Mouse (Mus musculus) cortical plate, adult 2 months (tissue): ENCODE measurements at regions not wholly inside any gene's neighbourhood (a gene's known extent, or its start where the extent isn't known, plus 50 kb on each side); places are given as distances from the start of the nearest gene placed in this dataset.

ENCODE experiments used
- H3K27ac ChIP-seq: fragments of 200-500 bp; 2 replicates; pipeline ENCODE4 v1.5.1; 2012; ENCODE audit warnings: low read length, control low read depth, inconsistent platforms; ENCODE audit not compliant: insufficient read depth
- H3K4me1 ChIP-seq: fragments of 200-500 bp; 2 replicates; pipeline ENCODE4 v1.6.1; 2011; ENCODE audit warnings: low read length; ENCODE audit not compliant: control insufficient read depth, insufficient read depth
- H3K4me3 ChIP-seq: fragments of 200-500 bp; 2 replicates; pipeline ENCODE4 v1.5.1; 2011; ENCODE audit warnings: mild to moderate bottlenecking, low read length, control low read depth; ENCODE audit not compliant: insufficient read depth
- CTCF ChIP-seq: fragments of 200-500 bp; IDR thresholded peaks from 2 replicates; pipeline ENCODE4 v1.5.1; 2011; ENCODE audit warnings: mild to moderate bottlenecking, control low read depth, low read length; ENCODE audit not compliant: insufficient read depth; ENCODE audit errors: extremely low read depth
- POLR2A ChIP-seq: fragments of 200-500 bp; IDR thresholded peaks from 2 replicates; pipeline ENCODE4 v1.6.1; 2011; ENCODE audit warnings: mild to moderate bottlenecking, low read length, control low read depth; ENCODE audit not compliant: insufficient read depth; ENCODE audit errors: extremely low read depth

DNA sequence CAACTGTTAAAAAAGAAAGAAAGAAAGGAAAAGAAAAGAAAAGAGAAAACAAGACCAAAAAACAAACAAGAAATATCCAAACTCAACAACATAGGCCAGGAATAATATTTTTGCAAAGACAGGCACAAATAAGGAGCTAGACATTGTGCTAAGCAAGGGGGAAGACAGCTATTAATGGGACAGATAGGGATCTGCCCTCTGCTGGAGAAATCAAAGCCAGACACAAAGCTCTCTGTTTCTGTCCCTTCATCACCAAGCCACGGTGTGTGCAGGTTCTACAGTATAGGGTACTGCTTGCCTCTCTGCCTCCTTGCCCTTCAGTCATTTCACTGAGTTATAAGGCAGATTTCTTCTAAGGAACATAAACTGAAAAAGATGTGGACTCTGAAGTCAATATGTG, 57.8 kb upstream of the Chchd3 start:
- no peaks in the 10 kb centered on the region for H3K4me1 ChIP-seq
- TF ChIP-seq POLR2A (no peak), CTCF (0 out of 2 replicates have a peak, but pooled peaks have one; percentile 8)
- H3K27ac ChIP-seq, result no peak overlapping the region
- H3K4me3 ChIP-seq, result no peak overlapping the region

DNA sequence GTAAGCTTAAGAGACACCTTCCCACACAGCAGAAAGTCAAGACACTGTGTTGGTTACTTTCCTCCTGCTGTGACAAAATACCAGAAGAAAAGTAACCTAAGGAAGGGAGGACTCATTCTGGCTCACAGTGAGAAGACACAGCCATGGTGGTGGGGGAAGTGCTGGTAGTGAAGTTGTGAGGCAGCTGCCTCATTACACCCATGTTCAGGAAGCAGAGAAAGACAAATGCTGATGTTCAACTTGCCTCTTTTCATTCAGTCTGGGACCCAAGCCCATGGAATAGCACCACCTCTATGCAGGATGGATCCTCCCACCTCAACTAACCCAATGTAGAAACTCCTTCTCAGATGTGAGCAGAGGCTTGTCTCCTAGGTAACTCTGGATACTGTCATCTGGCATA, 60.5 kb upstream of the Chchd3 start:
- Histone ChIP-seq H3K27ac (no peak overlapping the region), H3K4me3 (no peak overlapping the region), H3K4me1 (no peaks in the 10 kb centered on the region)
- TF ChIP-seq CTCF (no peak), POLR2A (no peak)

DNA sequence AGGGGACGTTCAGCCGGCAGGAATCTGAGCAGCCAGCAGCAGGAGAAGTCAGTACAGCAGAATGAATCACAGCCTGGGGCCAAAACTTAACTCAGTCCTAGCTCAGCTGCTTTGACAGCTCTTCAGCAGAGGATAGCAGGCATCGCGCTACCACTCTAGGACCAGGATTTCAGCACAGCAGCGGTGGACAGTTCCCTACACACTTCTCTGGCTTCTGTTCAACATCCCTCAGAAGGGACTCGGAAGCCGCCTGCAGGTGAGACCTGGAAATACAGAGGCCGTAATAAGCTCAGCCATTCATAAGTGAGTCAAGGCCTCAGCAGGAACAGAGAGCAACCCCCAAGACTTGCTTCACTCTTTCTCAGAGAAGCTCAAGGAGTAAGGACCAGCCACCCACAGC, 66.5 kb upstream of the Chchd3 start:
- no peak overlapping the region for H3K27ac ChIP-seq
- H3K4me1 ChIP-seq, result no peaks in the 10 kb centered on the region
- H3K4me3 ChIP-seq, result no peak overlapping the region
- TF ChIP-seq POLR2A (no peak), CTCF (peak; percentile 60)

DNA sequence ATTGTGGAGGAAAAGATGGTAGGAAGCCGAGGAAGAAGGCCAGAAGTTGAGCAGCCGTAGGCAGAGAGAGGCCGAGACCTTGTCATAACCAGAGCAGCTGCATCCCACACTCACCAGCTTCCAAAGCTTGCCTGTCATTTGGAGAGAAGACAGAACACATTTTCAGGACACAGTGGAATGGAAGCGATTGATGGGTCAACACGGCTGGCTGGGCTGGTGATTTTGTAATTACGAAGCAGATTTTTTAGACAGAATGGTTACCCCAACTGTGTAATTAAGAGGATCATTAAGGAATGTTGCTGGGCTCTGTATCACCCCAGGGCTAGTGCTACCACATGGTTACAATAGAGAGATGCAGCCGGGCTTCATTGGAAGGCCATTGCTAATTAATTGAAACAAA, 76.8 kb upstream of the Chchd3 start:
- H3K4me3 ChIP-seq, result no peak overlapping the region
- no peaks in the 10 kb centered on the region for H3K4me1 ChIP-seq
- TF ChIP-seq POLR2A, result no peak
- TF ChIP-seq CTCF, result no peak
- H3K27ac ChIP-seq, result no peak overlapping the region

DNA sequence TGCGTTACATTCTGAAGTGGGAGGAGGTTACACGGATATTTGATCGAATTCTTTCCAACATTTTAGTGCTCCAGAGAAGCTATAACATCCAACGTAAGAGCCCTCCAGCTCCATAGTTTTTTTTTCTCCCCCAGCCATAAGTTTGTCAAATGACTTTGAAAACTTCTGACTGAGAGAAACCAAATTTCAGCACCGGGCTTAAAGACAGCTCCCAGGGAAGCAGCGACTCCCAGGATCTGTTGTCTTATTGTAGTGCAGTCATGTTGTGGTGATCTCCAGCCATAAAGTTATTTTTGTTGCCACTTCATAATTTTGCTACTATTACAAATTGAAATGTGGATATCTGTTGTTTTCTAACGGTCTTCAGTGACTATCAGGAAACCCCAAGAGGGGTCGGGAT, 77.8 kb upstream of the Chchd3 start:
- H3K27ac ChIP-seq, result no peak overlapping the region
- no peaks in the 10 kb centered on the region for H3K4me1 ChIP-seq
- TF ChIP-seq CTCF (no peak), POLR2A (no peak)

DNA sequence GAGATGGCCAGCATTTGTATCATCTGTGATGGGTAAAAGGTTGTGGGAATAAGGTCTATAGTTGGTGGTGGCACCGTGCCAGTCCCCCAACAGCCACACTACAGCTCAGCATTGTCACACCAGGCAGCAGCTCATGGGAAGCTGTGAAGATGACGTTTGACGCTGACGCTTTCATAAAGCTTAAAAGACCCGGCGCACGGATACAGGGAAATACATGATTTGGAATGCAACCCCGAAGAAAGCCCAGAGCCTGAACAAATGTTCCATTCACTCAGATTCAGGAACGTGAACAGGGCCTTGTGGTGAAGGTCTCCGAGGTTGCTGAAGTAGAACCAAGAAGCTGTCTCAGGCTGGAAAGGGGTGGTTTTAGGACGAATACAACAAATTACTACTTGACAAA, 82.4 kb upstream of the Exoc4 start:
- H3K4me1 ChIP-seq, result no peaks in the 10 kb centered on the region
- TF ChIP-seq POLR2A (no peak), CTCF (no peak)
- no peak overlapping the region for H3K27ac ChIP-seq
- H3K4me3 ChIP-seq, result no peak overlapping the region

More for the DNA sequence above, 77.8 kb upstream of the Chchd3 start:
- no peak overlapping the region for H3K4me3 ChIP-seq

DNA sequence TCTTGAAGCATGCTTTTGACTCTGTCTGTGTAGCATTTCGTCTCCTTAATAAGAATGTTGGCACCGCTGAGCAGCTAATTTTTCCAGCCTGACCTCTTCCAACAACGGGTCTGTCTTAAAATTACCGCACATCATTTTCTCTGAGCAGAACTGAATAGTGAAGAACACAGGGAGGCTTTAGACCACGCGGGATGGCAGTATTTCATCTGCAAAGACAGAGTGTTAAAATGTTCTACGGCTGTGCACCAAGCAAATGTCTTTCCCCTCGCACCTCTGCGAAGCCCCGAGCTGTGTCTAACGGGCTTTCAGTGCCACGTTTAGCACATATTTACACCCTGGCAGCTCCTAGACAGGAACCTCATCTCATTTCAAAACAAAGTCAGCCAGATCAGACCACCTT, 75.3 kb upstream of the Exoc4 start:
- H3K4me1 ChIP-seq, result no peaks in the 10 kb centered on the region
- no peak for TF ChIP-seq POLR2A
- no peak for TF ChIP-seq CTCF
- H3K4me3 ChIP-seq, result no peak overlapping the region
- no peak overlapping the region for H3K27ac ChIP-seq

DNA sequence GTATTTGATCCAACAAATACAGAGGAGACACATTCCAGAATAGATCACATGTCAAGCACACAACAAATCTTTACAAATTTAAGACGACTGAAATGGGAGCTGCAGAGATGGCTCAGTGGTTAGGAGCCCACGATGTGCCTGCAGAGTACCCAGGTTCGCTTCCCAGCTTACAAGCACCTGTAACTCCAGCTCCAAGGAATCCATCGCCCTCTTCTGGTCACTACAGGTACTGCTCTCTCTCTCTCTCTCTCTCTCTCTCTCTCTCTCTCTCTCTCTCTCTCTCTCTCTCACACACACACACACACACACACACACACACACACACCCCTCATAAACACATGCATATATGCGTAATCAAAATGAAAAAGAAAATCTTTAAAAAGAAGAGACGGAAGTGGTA, 74.3 kb upstream of the Exoc4 start:
- Histone ChIP-seq H3K4me3 (no peak overlapping the region), H3K27ac (no peak overlapping the region), H3K4me1 (no peaks in the 10 kb centered on the region)
- 0 out of 2 replicates have a peak, but pooled peaks have one; percentile 2 for TF ChIP-seq CTCF
- no peak for TF ChIP-seq POLR2A

DNA sequence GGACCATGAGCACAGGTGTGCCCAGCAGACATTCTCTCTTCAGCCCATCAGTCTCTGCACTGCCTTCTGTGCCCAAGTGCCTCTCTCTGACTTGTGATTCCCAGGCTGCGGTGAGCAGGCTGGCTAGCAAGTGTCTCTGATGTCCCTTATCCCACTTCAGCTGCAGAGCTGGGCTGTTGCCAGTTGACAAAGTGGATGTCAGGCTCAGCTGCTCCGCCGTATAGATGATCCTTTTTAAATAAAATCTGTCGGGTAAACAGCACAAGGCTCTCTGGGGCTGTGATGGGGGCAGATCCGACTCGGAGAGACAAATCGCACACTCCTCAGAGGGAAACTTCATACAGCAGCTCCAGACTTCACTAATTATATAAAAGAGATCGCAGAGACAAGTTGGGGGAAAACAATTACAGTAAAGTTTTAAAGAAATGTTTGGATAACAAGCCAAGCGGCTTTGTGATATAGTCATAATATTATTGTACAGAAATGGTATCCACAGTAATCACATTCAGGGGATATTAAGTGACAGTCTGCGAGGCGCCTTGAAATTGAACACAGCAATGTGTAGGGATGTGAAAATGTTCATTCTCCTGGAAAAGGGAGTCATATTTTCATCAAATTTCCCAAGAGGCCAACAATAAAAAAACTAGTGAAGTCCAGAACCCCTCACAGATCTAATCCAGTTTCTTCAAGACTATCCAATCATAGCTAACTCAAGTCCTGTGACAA, 59.2 kb upstream of the Exoc4 start:
- H3K4me3 ChIP-seq, result no peak overlapping the region
- H3K4me1 ChIP-seq, result no peaks in the 10 kb centered on the region
- TF ChIP-seq POLR2A (no peak), CTCF (no peak)
- no peak overlapping the region for H3K27ac ChIP-seq

DNA sequence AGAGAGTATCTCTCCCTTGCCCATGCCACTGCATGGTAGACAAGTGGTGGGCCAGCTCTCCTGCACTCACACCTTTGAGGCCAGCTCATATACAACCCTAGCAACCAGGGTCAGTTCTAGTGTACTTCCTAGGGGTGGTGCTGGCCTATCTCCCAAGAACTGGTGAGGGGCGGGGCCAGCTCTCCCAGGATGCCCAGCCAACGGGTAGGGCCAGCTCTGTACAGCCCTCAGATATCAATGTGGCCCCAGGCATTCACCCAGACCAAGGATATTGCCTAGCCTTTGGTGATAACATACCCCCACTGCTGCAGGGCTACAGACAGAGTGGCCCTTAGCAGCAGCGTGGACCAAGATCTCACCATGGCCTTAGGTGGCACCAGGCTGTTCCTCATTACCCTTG, 55.1 kb upstream of the Exoc4 start:
- Histone ChIP-seq H3K4me1 (no peaks in the 10 kb centered on the region), H3K27ac (no peak overlapping the region), H3K4me3 (no peak overlapping the region)
- TF ChIP-seq CTCF, result no peak
- no peak for TF ChIP-seq POLR2A
